Mouse (Mus musculus): ENCODE measurements around the gene Kdelc1. TPM values are rescaled to one million over a fixed set of nuclear protein-coding genes. Genes with fewer than 3 reads are reported as not detected.

Gene Kdelc1
- 10 to 100 TPM; 28.9 to 31.6 TPM for total RNA-seq (2021)
- long read RNA-seq, experiment 1, transcript Kdelc1-202 (10 exons, 2,359 nt): major isoform, 13 of 24 reads
- long read RNA-seq, experiment 1, partial matches to known transcripts: 3 of 24 reads
- long read RNA-seq, experiment 1, other reads (novel, unspliced or antisense): 5 of 24 reads
- long read RNA-seq, experiment 2, transcript Kdelc1-202 (10 exons, 2,359 nt): major isoform, 30 of 44 reads
- long read RNA-seq, experiment 2, partial matches to known transcripts: 3 of 44 reads
- long read RNA-seq, experiment 2, other reads (novel, unspliced or antisense): 7 of 44 reads

DNA sequence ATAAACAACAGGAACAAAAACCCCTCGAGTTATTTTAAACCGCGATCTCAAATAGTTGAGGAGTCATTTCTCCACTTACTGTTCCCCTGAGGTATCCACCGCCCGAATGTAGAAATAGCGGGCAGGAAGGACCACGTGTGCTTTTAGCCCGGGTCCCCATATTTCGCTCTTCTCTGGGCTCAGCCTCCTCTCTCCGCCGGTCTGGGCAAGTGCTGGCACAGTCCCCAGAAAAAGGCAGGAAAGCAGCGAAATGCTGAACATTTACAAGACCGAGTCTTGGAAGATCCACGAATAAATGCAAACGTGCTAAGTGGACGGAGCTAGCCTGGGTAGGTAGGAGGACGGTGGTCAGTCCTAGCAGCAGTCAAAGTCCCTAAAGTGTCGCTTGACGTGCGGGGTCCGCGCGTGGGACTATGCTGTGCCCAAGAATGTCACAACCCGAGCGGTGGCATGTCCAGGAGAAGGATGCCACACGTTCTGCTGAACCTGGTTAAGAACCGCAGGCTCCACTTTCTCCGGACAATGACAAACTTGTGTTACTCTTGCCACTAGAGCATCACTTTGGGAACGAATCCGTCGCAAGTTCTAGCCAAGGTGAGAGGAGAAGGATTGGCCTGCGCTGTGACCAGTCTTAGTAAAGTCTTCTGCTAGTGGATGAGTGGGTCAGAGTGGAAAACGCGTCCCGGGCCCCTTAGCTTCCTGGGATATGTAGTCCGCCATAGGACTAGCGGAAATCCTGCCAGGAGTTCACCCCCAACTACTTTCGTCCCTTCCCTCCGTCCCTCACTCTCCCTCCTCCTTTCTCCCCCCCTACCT, at the start of gene Kdelc1, which contains the start of gene Bivm:
Kdelc1 (minus strand) TSS at position 570 of the 816 bp plus-strand sequence.
Bivm (plus strand) TSS at position 719 of the 816 bp plus-strand sequence.
- peak; percentile 56 to 68 for DNase-seq (ENCODE audit: low spot score in 2 of 2)

DNA sequence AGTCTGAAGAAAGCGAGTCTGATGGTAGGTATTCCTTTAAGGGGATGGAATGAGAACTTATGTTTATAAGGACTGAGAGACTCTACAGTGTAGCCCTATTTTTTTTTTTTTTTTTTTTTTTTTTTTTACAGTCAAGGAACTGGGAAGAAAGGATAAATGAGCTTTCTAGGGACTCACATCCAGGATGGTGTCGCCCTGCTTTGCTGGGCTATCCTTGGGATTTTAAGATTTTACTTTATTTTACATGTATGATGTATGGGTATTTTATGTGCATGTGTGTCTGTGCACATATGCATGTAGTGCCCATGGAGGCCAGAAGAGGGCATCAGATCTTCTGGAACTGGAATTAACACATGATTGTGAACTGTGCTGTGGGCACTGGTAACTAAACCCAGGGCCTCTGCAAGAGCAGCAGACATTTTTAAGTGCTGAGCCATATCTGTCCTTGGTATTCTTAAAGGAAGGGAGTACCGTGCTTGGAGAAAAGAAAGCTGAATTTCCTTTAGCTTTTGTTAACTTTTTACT, 49.3 kb upstream of the Kdelc1 start:
- DNase-seq (ENCODE audit: low spot score in 2 of 2): no peak

DNA sequence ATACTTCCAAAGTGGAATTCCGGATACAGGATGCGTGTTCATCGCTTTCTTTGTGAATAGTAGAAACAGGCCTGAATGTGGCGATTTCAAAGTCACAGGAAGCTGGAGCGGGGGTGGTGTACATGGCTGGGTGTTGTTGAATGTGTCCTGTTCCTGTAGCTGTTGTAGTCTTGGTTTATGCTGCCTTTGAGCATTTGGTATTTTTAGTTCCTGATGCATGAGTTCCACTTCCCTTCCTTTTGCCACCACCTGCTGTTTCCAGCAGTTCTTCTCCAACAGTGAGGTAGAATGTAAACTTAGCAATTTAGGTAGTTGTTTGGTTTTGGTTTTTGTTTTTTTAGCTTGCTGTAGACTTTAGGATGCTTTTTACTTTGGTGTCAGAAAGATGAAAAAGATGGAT, 43.8 kb upstream of the Kdelc1 start:
- no peak for DNase-seq (ENCODE audit: low spot score in 2 of 2)

DNA sequence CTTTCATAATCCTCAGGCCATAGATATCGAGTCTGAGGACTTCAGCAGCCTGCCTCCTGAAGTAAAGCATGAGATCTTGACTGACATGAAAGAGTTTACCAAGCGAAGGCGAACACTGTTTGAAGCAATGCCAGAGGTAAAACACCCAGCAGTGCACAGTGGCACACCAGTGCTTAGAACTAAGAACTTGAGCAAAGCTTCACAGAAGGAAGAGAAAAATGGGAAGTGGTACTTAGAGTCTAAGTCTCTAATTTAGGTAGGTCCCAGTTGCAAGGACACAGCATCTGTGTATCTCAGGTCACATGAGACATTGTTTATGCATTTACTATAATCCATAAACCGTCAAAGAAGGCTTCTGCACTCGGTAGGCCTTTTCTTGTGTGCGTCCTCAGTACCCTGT, 43.2 kb upstream of the Kdelc1 start:
- DNase-seq (ENCODE audit: low spot score in 2 of 2): no peak

DNA sequence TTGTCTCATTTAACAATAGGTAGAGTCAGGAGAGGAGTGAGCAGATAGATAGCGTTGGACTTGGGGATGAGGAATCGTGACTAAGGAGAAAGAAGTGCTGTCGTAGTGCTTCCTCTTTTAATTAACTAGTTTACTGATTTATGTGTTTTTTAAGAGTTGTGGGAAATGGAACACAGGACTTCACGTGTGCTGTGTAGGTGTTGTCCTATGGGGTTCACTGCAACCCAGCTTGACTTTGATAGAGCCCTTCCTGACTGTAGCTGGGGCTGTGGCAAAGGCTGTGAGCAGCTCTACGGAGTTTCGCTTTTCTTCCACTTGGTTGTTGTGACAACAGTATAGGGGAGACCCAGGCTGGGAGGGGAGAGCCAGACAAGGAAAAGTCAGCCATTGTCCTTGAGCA, 39.7 kb upstream of the Kdelc1 start:
- DNase-seq (ENCODE audit: low spot score in 2 of 2): no peak

DNA sequence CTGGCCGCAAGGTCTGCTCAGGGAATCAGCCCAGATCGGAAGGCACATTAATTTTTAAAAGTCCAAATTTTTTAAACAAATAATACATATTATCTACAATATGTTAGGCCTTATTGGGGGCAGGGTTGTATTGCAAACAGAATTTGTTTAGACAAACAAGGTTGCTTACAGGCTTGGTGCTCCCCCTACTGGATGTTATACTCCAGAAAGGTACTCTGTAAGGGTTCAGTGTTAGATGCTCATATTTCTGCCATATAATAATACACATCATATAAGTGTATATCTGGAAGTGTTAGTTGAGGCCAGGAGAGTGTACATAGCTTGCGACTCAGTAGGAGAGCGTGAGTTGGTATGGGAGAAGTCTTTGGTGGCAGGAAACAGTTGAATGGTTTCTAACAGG, 36.7 kb upstream of the Kdelc1 start:
- no peak for DNase-seq (ENCODE audit: low spot score in 2 of 2)

DNA sequence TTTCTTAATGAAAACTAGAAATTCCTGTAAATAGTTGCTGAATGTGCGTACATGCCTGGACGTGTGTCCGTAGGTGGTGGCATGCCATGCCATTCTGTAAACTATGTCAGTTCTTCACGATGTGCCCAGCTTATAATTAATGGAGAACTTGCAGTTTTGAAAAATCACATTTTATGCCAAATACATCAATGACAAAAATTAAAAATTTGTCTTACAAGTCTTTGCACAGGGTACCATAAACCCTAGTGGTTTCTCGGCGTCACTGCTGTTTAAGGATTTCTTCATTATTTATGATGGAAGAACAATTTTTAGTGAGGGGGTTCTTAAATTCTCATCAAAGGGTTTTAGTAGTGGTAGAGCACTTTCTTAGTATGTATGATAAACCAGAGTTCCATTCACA, 30.1 kb upstream of the Kdelc1 start:
- DNase-seq (ENCODE audit: low spot score in 2 of 2): no peak

DNA sequence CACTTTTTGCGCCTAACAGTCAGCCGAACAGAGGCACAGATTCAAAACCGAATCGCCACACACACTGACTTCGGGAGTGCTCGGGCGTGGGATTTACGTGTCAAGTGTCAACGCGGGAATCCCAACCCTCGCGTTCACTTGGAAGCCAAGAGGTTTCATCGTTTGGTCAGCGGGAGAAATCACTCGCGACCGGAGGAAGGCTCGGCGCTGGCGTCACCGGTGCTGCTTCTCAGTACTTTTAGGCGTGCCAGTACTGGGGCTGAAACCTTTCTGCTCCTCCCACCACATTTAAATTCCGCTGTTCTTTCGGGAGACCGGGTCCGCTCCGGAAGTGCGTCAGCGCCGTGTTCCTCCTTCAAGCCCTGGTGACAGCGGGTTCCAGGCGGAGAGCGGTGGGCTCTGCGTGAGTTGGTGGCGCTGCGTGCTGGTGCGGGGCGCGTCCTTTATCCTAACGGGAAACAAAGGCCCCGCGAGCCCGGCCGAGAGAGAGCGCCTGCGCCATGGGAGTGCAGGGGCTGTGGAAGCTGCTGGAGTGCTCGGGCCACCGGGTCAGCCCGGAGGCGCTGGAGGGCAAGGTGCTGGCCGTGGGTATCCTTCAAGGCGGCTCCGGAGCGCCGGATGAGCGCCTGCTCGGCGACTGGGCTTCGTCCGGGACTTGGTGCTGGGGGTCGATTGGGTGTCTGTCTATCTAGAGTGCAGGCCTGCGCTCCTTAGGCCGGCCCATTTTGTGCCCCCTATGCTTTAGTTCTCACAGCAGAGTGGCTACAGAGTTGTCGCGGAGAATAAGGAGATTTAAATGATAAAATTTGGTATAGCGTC, 29.2 kb upstream of the Kdelc1 start, which contains the start of gene Ercc5:
Ercc5 (plus strand) TSS at position 182 of the 819 bp plus-strand sequence.
- DNase-seq (ENCODE audit: low spot score in 2 of 2): peak; percentile 40 to 70

DNA sequence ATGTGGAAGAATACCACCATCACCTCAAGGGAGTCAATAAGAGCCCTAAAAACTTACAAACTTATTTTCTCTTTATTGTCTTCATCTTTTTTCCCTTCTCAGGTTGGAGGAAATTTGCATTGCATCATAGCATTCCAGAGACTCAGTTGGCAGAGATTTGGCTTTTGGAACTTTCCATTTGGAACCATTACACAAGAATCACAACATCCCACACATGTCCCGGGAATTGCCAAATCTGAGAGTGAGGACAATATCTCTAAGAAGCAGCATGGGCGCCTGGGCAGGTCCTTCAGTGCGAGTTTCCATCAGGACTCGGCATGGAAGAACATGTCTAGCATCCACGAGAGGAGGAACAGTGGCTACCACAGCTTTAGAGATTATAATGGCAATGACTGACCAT, 24.1 kb upstream of the Kdelc1 start:
- DNase-seq (ENCODE audit: low spot score in 2 of 2): no peak

DNA sequence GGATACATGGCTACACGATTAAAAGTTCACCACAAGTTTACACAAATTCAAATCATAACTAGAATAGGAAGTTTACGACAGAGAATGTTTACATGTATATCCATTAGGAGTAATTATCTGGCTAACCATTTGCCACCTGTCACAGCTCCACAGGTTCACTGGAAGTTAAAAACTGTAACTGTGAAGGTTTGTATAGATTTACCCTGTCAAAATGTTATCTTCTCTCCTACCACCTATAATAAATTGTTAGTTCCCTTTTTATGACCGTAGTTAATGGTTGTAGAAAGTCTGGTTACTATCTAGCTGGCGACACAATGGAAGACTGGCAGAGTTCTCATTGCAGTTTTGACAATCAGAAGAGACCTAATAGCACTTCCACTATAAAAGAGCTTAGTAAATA, 21.6 kb upstream of the Kdelc1 start:
- no peak for DNase-seq (ENCODE audit: low spot score in 2 of 2)

DNA sequence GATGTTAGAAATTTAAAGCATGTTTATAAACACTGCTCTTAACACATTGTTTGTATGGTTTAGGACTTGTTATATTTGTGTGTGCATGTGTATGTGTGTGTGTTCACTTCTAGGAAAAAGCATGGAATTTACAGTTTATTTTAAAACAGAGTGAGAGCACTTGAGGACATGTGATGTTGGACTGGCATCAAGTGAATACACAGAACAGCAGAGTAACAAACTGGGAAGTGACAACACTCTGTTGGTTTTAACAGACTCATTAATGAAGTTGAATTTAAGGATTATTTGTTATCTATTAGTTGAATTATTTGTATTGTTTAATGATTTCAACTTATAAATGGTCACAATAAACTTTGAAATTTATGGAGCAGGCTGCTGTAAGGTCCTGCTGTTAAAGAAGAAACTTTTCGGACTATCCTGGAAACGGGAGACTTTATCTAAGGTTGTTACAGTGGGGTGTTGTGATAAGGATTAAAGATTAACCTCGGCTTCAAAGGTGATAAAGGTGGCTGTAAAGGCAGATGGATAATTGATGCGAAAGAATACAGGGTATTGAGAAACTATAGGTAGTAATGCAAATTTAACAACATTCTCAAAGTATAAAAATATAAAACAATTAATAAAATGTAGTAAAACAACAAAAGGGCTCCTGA, 11.4 kb upstream of the Kdelc1 start:
- DNase-seq (ENCODE audit: low spot score in 2 of 2): no peak

DNA sequence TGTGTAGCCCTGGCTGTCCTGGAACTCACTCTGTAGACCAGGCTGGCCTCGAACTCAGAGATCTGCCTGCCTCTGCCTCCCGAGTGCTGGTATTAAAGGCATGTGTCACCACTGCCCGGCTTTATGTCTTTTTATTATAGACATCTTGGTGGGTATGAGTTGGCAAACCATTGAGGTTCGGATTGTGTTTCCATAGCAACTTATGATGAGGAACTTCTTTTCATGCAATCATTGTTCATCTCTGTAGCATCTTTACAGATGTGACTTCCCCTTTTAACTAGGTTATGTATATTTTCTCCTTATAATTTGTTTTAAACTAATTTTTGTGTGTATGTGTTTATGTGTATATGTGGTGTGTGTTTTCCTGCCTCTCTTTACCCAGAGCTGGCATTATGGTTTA, 7.0 kb upstream of the Kdelc1 start:
- no peak for DNase-seq (ENCODE audit: low spot score in 2 of 2)

DNA sequence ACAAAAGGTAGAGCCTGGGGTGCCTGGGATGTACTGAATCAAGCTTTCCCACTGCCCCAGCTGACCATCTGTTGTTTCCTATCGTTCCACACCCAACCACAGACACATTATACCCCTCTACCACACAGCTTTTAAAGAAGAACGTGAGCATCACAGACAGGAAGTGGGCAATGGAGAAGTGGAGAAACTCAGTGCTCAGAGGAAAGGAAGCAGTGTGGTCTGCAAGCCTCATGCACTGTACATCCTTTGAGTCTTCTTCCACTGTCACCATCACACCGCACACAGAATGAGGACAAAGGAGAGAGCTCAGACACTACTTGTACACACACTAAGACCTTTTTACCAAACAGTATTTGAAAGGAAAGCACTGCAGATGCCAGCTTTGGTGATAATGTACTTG, 3.6 kb upstream of the Kdelc1 start:
- DNase-seq (ENCODE audit: low spot score in 2 of 2): no peak

DNA sequence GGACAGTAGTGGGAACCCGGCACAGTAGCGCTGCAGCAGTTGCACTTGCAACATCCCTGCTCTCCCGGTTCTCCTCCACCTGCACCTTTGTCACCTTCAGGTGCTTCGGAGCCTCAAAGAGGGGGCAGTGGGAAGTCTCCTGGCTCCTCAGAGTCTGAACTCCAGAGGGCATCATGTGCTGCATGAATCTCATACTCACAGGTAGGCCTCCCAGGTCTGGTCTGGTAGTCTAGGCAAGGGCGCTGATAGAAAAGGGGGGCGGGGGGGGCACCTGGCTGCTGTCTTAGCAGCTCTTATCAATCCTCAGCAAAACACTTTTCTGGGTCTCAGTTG, 1.4 kb upstream of the Kdelc1 start:
- DNase-seq (ENCODE audit: low spot score in 2 of 2): no peak

DNA sequence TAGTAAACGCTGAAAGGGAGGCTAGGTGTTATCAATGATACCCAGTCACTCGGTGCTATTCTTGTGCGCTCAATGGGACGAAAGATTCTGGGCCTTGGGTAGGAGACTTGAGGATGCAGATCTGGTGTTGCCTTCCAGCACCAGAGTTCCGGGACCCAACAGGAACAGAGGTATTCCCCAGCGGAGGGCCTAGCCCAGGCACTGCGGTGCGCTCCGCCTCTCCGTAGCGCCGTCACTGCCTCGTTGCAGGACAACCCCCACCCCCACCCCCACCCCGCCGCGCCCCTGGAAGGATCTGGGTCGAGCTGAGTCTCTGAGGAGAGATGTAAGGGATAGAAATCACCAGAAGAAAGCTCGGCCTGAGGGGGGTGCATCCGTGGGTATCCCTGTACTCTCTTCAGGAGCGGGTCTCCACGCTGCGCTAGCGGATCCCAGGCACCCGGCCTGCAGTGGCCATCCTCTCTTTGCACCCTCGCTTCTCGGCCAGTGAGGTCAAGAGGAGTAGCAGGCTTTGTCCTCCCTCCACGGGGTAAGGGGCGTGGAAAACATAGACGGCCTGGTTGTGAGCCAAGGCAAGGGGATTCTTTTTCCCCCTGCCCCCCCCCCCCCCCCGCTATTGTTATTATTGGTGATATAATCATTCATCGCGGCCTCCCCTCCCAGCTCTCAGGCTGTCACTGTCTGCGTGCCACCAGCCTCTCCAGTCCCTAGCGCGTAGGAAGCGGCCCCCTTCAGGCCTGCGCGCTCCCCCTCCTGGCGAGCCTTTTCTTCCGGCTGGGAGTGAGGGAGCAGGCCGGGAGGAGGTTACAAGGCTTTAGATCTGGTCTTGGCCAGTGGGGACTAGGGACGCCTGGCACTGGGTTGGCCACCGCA, 829 bp upstream of the Kdelc1 start:
- peak; percentile 49 to 71 for DNase-seq (ENCODE audit: low spot score in 2 of 2)

DNA sequence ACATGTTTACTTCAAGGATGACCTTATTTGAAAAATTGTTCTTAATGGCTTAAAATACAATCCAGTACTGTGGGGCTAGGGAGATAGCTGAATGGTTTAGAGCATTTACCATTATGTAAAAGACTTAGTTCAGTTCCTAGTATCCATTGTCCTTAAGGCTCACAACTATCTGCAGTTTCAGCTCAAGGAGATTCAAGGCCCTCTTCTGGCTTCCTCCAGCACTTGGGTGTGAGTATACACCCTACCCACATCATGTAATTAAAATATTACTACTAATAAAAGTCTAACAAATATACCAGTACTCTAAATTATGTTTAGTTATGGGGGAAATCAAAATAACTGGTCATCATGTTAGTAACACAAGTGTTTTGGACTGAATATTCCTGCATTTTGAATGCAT, 1.0 kb downstream of the Kdelc1 start:
- DNase-seq (ENCODE audit: low spot score in 2 of 2): no peak

DNA sequence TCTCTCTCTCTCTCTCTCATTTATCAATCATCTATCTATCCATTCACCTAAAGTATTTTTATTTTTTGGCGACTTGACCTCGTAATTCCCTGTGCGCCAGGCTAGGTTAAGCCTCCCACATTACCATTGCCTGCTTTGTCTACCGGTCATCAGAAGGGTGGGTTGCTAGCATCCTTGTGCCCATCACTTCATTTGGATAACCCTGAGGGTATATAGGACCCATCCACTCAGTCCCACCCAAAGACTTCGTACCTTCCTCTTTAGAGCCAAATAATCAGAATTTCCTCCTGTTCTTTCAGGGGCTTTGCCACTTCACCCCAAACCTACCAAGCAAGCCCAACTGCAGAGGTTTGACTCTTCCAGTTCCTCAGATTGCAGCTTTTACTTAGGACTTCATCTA, 15.7 kb downstream of the Kdelc1 start:
- DNase-seq (ENCODE audit: low spot score in 2 of 2): no peak

DNA sequence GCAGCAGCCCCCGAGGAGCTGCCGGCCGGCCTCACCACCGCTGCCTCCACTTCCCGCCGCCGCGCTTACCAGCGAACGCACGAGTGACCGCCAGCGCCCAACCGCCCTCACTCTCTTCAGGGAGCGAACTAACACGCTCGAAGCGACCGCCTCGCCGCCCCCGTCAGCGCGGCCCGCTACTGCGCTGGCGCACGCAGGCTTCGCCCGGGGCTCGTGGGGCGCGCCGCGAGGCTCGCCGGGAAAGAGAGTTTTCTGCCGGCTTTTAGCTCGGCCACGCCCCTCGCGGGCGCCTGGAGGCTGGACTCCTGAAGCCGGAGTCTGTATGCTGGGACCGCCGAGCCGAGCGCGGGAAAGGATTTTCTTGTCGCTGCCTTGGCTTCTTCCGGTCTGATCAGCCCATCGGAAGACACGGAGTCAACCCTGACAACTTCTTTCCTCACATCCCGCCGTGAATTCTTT, 16.3 kb downstream of the Kdelc1 start, which contains the start of gene Tex30:
Tex30 (minus strand) TSS at position 183 of the 459 bp plus-strand sequence.
- DNase-seq (ENCODE audit: low spot score in 2 of 2): peak; percentile 81 to 87

DNA sequence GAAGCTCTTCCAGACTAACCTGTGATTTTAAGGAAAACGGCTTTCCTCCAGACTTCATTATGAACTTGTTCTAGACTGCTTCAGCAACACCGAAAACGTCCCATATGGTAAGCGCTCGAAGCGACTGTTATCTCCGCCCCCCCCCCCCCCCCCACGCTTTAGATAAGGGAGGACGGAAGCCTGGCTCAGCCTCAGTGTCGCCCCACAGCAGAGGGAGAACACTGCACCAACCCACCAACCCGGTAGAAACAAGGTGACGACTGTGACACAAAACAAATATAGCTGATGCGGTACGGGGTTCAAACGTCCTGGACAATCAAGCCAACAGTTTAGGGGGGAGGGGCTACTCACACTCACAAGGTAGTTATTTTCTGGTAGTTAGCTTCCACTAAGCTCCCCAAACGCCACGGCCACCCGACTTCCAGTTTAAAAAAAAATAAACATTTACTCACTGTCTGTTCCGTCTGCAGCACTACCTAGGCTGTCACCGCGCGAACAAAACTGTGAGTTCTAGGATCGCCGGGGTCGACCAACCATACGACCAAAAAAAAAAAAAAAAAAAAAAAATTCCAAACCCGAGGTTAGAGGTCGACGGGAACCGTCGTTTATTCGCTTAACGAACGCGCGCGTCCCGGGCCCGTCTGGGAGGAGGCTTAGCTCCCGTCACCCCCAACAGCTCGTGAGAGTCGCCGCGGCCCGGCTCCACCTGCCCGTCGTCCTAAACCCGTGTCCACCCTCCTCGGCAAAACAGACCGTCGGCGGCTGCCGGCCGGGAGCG, 17.0 kb downstream of the Kdelc1 start:
- peak in 1 of 2 experiments; percentile 6 for DNase-seq (ENCODE audit: low spot score in 2 of 2)

All from adrenal gland, postnatal 4 days (tissue).